Comparison of ENCODE assay signal across 21 mouse cellular contexts in the genomic region with DNA sequence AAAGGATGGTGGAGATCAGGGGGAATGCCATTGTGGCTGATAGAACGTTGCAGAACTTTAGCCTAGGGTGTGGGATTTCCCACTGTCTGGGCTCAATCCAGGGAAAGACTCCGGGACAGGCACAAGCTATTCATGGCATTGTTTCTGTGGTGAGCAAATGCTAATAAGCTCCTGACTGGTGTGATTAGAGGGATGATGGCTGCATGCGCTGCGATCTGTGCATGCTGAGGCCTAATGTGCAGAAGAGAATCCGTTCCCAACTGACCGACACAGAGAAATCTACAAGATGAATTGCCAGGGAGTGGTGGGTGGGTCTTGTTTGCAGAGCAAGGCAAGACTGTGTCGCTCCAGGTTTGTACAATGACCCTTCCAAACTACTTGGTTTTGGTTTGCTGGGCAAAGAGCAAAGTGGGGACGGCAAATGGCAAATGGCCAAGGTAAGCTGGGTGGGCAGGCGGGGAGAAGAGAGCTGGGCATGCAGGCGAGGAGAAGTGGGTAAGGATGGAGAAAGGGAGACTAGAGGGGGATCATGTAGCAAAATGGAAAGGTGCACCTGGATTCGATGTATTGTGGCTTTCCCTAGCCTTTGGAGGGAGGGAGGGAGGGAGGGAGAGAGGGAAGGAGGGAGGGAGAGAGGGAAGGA.
DNase-seq lines count a peak whose midpoint lies in the region; ATAC-seq and TF ChIP-seq lines count a peak whose summit lies in the region.
"Had no signal": no experiment of that assay in that cellular context is flagged by ENCODE, and none has a peak within 500 bp of the region (broad histone marks: within the 10 kb centered on the region; RNA-seq: fewer than 3 reads in every experiment).

No protein-coding gene starts in this region.

- 0 out of 2 replicates have a peak, but pooled peaks have one; percentile 17 for ATAC-seq in hindbrain, embryonic 16.5 days
- ATAC-seq in hindbrain, embryonic 13.5 days (ENCODE audit: low FRiP score) = no peak
- ATAC-seq in forebrain, postnatal 0 days = no peak
- ATAC-seq in megakaryocyte, adult 5-6 weeks (ENCODE audit: poor library complexity, severe bottlenecking) = no peak
- ATAC-seq: intestine, postnatal 0 days had no signal

- WGBS in hindbrain, embryonic 16.5 days = 32% methylated on average over 11 of the region's 11 CpGs
- 40% methylated on average over 11 of the region's 11 CpGs for WGBS in hindbrain, embryonic 13.5 days
- 17% methylated on average over 11 of the region's 11 CpGs for WGBS in forebrain, postnatal 0 days

- no peak for TF ChIP-seq CTCF in forebrain, postnatal 0 days (IDR thresholded peaks at IDR 0.05; ENCODE audit: low read depth)

- no peak overlapping the region for H3K4me3 ChIP-seq in hindbrain, embryonic 16.5 days (ENCODE audit: low read length)
- H3K4me3 ChIP-seq in hindbrain, embryonic 13.5 days = no peak overlapping the region
- H3K4me3 ChIP-seq in forebrain, postnatal 0 days (ENCODE audit: low read depth, low read length) = no peak overlapping the region
- H3K4me3 ChIP-seq: embryonic facial prominence, embryonic 12.5 days; erythroblast, embryonic 14.5 days; heart, embryonic 15.5 days; limb, embryonic 10.5 days; megakaryocyte, embryonic 14.5 days; myocyte; stomach, embryonic 15.5 days had no signal

- no peak overlapping the region for H3K9ac ChIP-seq in hindbrain, embryonic 16.5 days (ENCODE audit: low read depth, low read length)
- no peak overlapping the region for H3K9ac ChIP-seq in hindbrain, embryonic 13.5 days
- no peak overlapping the region for H3K9ac ChIP-seq in forebrain, postnatal 0 days
- H3K9ac ChIP-seq: embryonic facial prominence, embryonic 12.5 days; heart, embryonic 15.5 days; stomach, embryonic 15.5 days had no signal

- H3K27me3 ChIP-seq in hindbrain, embryonic 16.5 days (replicated peaks; ENCODE audit: control insufficient read depth, insufficient read depth, low read length) = no peaks in the 10 kb centered on the region
- no peaks in the 10 kb centered on the region for H3K27me3 ChIP-seq in hindbrain, embryonic 13.5 days
- H3K27me3 ChIP-seq in forebrain, postnatal 0 days (ENCODE audit: insufficient read depth, low read length) = no peaks in the 10 kb centered on the region
- H3K27me3 ChIP-seq: embryonic facial prominence, embryonic 12.5 days; heart, embryonic 15.5 days; stomach, embryonic 15.5 days had no signal

- H3K4me1 ChIP-seq in hindbrain, embryonic 16.5 days (ENCODE audit: control insufficient read depth, insufficient read depth, low read depth, low read length) = peaks cover 2% of the 10 kb centered on the region; the same call in 1 of the 2 replicates
- peaks cover 28% of the 10 kb centered on the region for H3K4me1 ChIP-seq in hindbrain, embryonic 13.5 days (replicated peaks)
- no peaks in the 10 kb centered on the region for H3K4me1 ChIP-seq in forebrain, postnatal 0 days (ENCODE audit: insufficient read depth)
- H3K4me1 ChIP-seq: embryonic facial prominence, embryonic 12.5 days; heart, embryonic 15.5 days; megakaryocyte, embryonic 14.5 days; stomach, embryonic 15.5 days had no signal

- no peaks in the 10 kb centered on the region for H3K9me3 ChIP-seq in hindbrain, embryonic 16.5 days (ENCODE audit: control insufficient read depth, low read length)
- no peaks in the 10 kb centered on the region for H3K9me3 ChIP-seq in hindbrain, embryonic 13.5 days
- no peaks in the 10 kb centered on the region for H3K9me3 ChIP-seq in forebrain, postnatal 0 days (ENCODE audit: low read length)
- H3K9me3 ChIP-seq: embryonic facial prominence, embryonic 12.5 days; heart, embryonic 15.5 days; limb, embryonic 10.5 days; stomach, embryonic 15.5 days had no signal

- DNase-seq in testis, postnatal 10 days (ENCODE audit: low spot score) = peak; percentile 35
- DNase-seq in testis, postnatal 14 days (ENCODE audit: low spot score) = no peak
- DNase-seq in forebrain, postnatal 0 days = peak; percentile 11
- no peak for DNase-seq in adrenal gland, postnatal 14 days
- DNase-seq: cerebellum, adult 9-11 months; gastrocnemius, postnatal 25 days; heart, postnatal 4 days; lung, adult 18-20 months; lung, postnatal 14 days had no signal

- H3K36me3 ChIP-seq in hindbrain, embryonic 16.5 days (ENCODE audit: control insufficient read depth, insufficient read depth, low read length) = no peaks in the 10 kb centered on the region
- H3K36me3 ChIP-seq in hindbrain, embryonic 13.5 days = no peaks in the 10 kb centered on the region
- no peaks in the 10 kb centered on the region for H3K36me3 ChIP-seq in forebrain, postnatal 0 days (ENCODE audit: insufficient read depth)
- H3K36me3 ChIP-seq: embryonic facial prominence, embryonic 12.5 days; heart, embryonic 15.5 days; limb, embryonic 10.5 days; stomach, embryonic 15.5 days had no signal

- peak overlapping the region; percentile 4; the same call in 1 of the 2 replicates for H3K4me2 ChIP-seq in hindbrain, embryonic 16.5 days (ENCODE audit: low read length)
- H3K4me2 ChIP-seq in hindbrain, embryonic 13.5 days = no peak overlapping the region
- H3K4me2 ChIP-seq in forebrain, postnatal 0 days (ENCODE audit: low read depth) = no peak overlapping the region
- H3K4me2 ChIP-seq: embryonic facial prominence, embryonic 12.5 days; heart, embryonic 15.5 days; stomach, embryonic 15.5 days had no signal

- no peak overlapping the region for H3K27ac ChIP-seq in hindbrain, embryonic 16.5 days (ENCODE audit: low read depth, low read length)
- H3K27ac ChIP-seq in hindbrain, embryonic 13.5 days = no peak overlapping the region
- no peak overlapping the region for H3K27ac ChIP-seq in forebrain, postnatal 0 days (ENCODE audit: low read depth, low read length)
- H3K27ac ChIP-seq: embryonic facial prominence, embryonic 12.5 days; heart, embryonic 15.5 days; kidney, postnatal 0 days; limb, embryonic 10.5 days; stomach, embryonic 15.5 days had no signal

Comparison
In these comparisons a context has a peak if more than half of its experiments do, and no peak if none do; other contexts are left out.
1. DNase-seq: peak in testis, postnatal 10 days (single experiment) and forebrain, postnatal 0 days (single experiment); none in testis, postnatal 14 days (single experiment) and adrenal gland, postnatal 14 days (single experiment).